Mouse (Mus musculus) C2C12 (cell line): ENCODE data around the gene Anxa8.

Source experiments
- CEBPB ChIP-seq: IDR thresholded peaks from one replicate; pipeline ENCODE4 v1.6.1; 2011; ENCODE audit warnings: low read depth, mild to moderate bottlenecking, control low read depth, moderate library complexity
- CTCF ChIP-seq: IDR thresholded peaks from one replicate; pipeline ENCODE4 v1.5.1; 2011; ENCODE audit not compliant: control insufficient read depth, insufficient read depth, insufficient read length
- FOSL1 ChIP-seq: IDR thresholded peaks from one replicate; pipeline ENCODE4 v1.8.0; 2011; ENCODE audit warnings: mild to moderate bottlenecking, low read length; ENCODE audit not compliant: poor library complexity, insufficient read depth, severe bottlenecking
- MAX ChIP-seq: IDR thresholded peaks from one replicate; pipeline ENCODE4 v1.6.1; 2011; ENCODE audit warnings: mild to moderate bottlenecking, control low read depth
- MYOD1 ChIP-seq: IDR thresholded peaks from one replicate; pipeline ENCODE4 v1.6.1; 2011; ENCODE audit warnings: low read depth; ENCODE audit not compliant: control insufficient read depth, insufficient read length
- USF1 ChIP-seq: IDR thresholded peaks from one replicate; pipeline ENCODE4 v1.6.1; 2011; ENCODE audit warnings: low read depth, mild to moderate bottlenecking, control low read depth, moderate library complexity

GRCm38 (mm10) chr14:34041241-34041640 is 44.5 kb upstream of the Anxa8 start:
- no peak for TF ChIP-seq CTCF
- TF ChIP-seq CEBPB, result no peak
- TF ChIP-seq MYOD1, result no peak
- TF ChIP-seq USF1, result no peak
- no peak for TF ChIP-seq MAX
- no peak for TF ChIP-seq FOSL1
